Mouse (Mus musculus): ENCODE measurements around the gene Ust. TPM values are rescaled to one million over a fixed set of nuclear protein-coding genes. Genes with fewer than 3 reads are reported as not detected.

Gene Ust
- polyA plus RNA-seq, 1 experiment, result 32.9 TPM

GRCm38 (mm10) chr10:8250005-8250404, 268.6 kb downstream of the Ust start:
- Histone ChIP-seq H3K27me3 (ENCODE audit: control insufficient read depth, insufficient read depth, low read length) (no peaks in the 10 kb centered on the region), H3K4me3 (replicated peaks; ENCODE audit: insufficient read depth, low read depth, low read length) (no peak overlapping the region), H3K27ac (ENCODE audit: insufficient read depth, low read length) (no peak overlapping the region), H3K4me1 (ENCODE audit: control insufficient read depth, insufficient read depth, low read length) (no peaks in the 10 kb centered on the region; the same call in 1 of the 2 replicates)
- 91% methylated on average over 3 of the region's 3 CpGs for WGBS
- no peak for TF ChIP-seq POLR2A (IDR thresholded peaks at IDR 0.05; ENCODE audit: borderline replicate concordance, insufficient read depth, low read length)
- no peak for DNase-seq

- TF ChIP-seq CTCF (IDR thresholded peaks at IDR 0.05; ENCODE audit: borderline replicate concordance, insufficient read depth, low read depth, low read length), result peak; percentile 70; the same call in 1 of the 2 replicates
- no peak for TF ChIP-seq POLR2A (IDR thresholded peaks at IDR 0.05; ENCODE audit: borderline replicate concordance, insufficient read depth, low read length)
- WGBS, result 17% methylated on average over 4 of the region's 4 CpGs
- no peaks in the 10 kb centered on the region for H3K4me1 ChIP-seq (ENCODE audit: control insufficient read depth, insufficient read depth, low read length)
- H3K4me3 ChIP-seq (replicated peaks; ENCODE audit: insufficient read depth, low read depth, low read length), result no peak overlapping the region
- H3K27me3 ChIP-seq (ENCODE audit: control insufficient read depth, insufficient read depth, low read length), result no peaks in the 10 kb centered on the region
- no peak overlapping the region for H3K27ac ChIP-seq (ENCODE audit: insufficient read depth, low read length)
- DNase-seq, result peak; percentile 68 to 69
These were observed 276.3 kb downstream of the Ust start for GRCm38 (mm10) chr10:8242336-8242735.

- H3K27ac ChIP-seq (ENCODE audit: insufficient read depth, low read length), result no peak overlapping the region
- TF ChIP-seq CTCF (IDR thresholded peaks at IDR 0.05; ENCODE audit: borderline replicate concordance, insufficient read depth, low read depth, low read length) (no peak), POLR2A (IDR thresholded peaks at IDR 0.05; ENCODE audit: borderline replicate concordance, insufficient read depth, low read length) (no peak)
- no peak overlapping the region for H3K4me3 ChIP-seq (replicated peaks; ENCODE audit: insufficient read depth, low read depth, low read length)
- WGBS, result 65% methylated on average over 4 of the region's 4 CpGs
- no peak for DNase-seq
- H3K27me3 ChIP-seq (ENCODE audit: control insufficient read depth, insufficient read depth, low read length), result no peaks in the 10 kb centered on the region
- no peaks in the 10 kb centered on the region for H3K4me1 ChIP-seq (ENCODE audit: control insufficient read depth, insufficient read depth, low read length)
These were observed 277.9 kb downstream of the Ust start for GRCm38 (mm10) chr10:8240703-8241102.

GRCm38 (mm10) chr10:8240242-8240641, 278.4 kb downstream of the Ust start:
- Histone ChIP-seq H3K27ac (ENCODE audit: insufficient read depth, low read length) (no peak overlapping the region), H3K4me3 (replicated peaks; ENCODE audit: insufficient read depth, low read depth, low read length) (no peak overlapping the region), H3K4me1 (ENCODE audit: control insufficient read depth, insufficient read depth, low read length) (no peaks in the 10 kb centered on the region), H3K27me3 (ENCODE audit: control insufficient read depth, insufficient read depth, low read length) (no peaks in the 10 kb centered on the region)
- peak; percentile 73 to 78 for DNase-seq
- 8% methylated on average over 3 of the region's 3 CpGs for WGBS
- peak; percentile 69 for TF ChIP-seq CTCF (IDR thresholded peaks at IDR 0.05; ENCODE audit: borderline replicate concordance, insufficient read depth, low read depth, low read length)
- TF ChIP-seq POLR2A (IDR thresholded peaks at IDR 0.05; ENCODE audit: borderline replicate concordance, insufficient read depth, low read length), result no peak

- H3K4me3 ChIP-seq (replicated peaks; ENCODE audit: insufficient read depth, low read depth, low read length), result no peak overlapping the region
- TF ChIP-seq POLR2A (IDR thresholded peaks at IDR 0.05; ENCODE audit: borderline replicate concordance, insufficient read depth, low read length) (no peak), CTCF (IDR thresholded peaks at IDR 0.05; ENCODE audit: borderline replicate concordance, insufficient read depth, low read depth, low read length) (no peak)
- peaks cover 4% of the 10 kb centered on the region for H3K4me1 ChIP-seq (ENCODE audit: control insufficient read depth, insufficient read depth, low read length)
- no peak overlapping the region for H3K27ac ChIP-seq (ENCODE audit: insufficient read depth, low read length)
- H3K27me3 ChIP-seq (ENCODE audit: control insufficient read depth, insufficient read depth, low read length), result no peaks in the 10 kb centered on the region
- DNase-seq, result no peak
- 94% methylated on average over 10 of the region's 10 CpGs for WGBS
These were observed 281.6 kb downstream of the Ust start for GRCm38 (mm10) chr10:8236780-8237571.

GRCm38 (mm10) chr10:8233148-8233901, 285.3 kb downstream of the Ust start:
- Histone ChIP-seq H3K4me1 (ENCODE audit: control insufficient read depth, insufficient read depth, low read length) (peaks cover 9% of the 10 kb centered on the region), H3K27ac (ENCODE audit: insufficient read depth, low read length) (no peak overlapping the region), H3K4me3 (replicated peaks; ENCODE audit: insufficient read depth, low read depth, low read length) (no peak overlapping the region), H3K27me3 (ENCODE audit: control insufficient read depth, insufficient read depth, low read length) (no peaks in the 10 kb centered on the region)
- DNase-seq, result peak; percentile 34 to 65
- TF ChIP-seq CTCF (IDR thresholded peaks at IDR 0.05; ENCODE audit: borderline replicate concordance, insufficient read depth, low read depth, low read length), result no peak
- TF ChIP-seq POLR2A (IDR thresholded peaks at IDR 0.05; ENCODE audit: borderline replicate concordance, insufficient read depth, low read length), result no peak
- WGBS, result 63% methylated on average over 8 of the region's 8 CpGs

GRCm38 (mm10) chr10:8232535-8232934, 286.1 kb downstream of the Ust start:
- H3K4me3 ChIP-seq (replicated peaks; ENCODE audit: insufficient read depth, low read depth, low read length), result no peak overlapping the region
- peaks cover 9% of the 10 kb centered on the region for H3K4me1 ChIP-seq (ENCODE audit: control insufficient read depth, insufficient read depth, low read length)
- TF ChIP-seq CTCF (IDR thresholded peaks at IDR 0.05; ENCODE audit: borderline replicate concordance, insufficient read depth, low read depth, low read length), result no peak
- TF ChIP-seq POLR2A (IDR thresholded peaks at IDR 0.05; ENCODE audit: borderline replicate concordance, insufficient read depth, low read length), result no peak
- no peak overlapping the region for H3K27ac ChIP-seq (ENCODE audit: insufficient read depth, low read length)
- no peak for DNase-seq
- no peaks in the 10 kb centered on the region for H3K27me3 ChIP-seq (ENCODE audit: control insufficient read depth, insufficient read depth, low read length)
- 66% methylated on average over 6 of the region's 6 CpGs for WGBS

GRCm38 (mm10) chr10:8228375-8228743, 290.3 kb downstream of the Ust start:
- Histone ChIP-seq H3K27me3 (ENCODE audit: control insufficient read depth, insufficient read depth, low read length) (no peaks in the 10 kb centered on the region), H3K4me1 (ENCODE audit: control insufficient read depth, insufficient read depth, low read length) (peaks cover 9% of the 10 kb centered on the region), H3K27ac (ENCODE audit: insufficient read depth, low read length) (no peak overlapping the region), H3K4me3 (replicated peaks; ENCODE audit: insufficient read depth, low read depth, low read length) (no peak overlapping the region)
- TF ChIP-seq CTCF (IDR thresholded peaks at IDR 0.05; ENCODE audit: borderline replicate concordance, insufficient read depth, low read depth, low read length) (no peak), POLR2A (IDR thresholded peaks at IDR 0.05; ENCODE audit: borderline replicate concordance, insufficient read depth, low read length) (no peak)
- DNase-seq, result no peak
- WGBS, result 38% methylated on average over 3 of the region's 3 CpGs

Measured in cerebellum, adult 2 months (tissue).